Mouse (Mus musculus): ENCODE measurements around the gene Comtd1. TPM values are rescaled to one million over a fixed set of nuclear protein-coding genes. Genes with fewer than 3 reads are reported as not detected.

The Comtd1 gene
- polyA plus RNA-seq, 1 experiment from 2014 or later: 15.5 TPM

GRCm38 (mm10) chr14:21824938-21825337, 23.8 kb downstream of the Comtd1 start, which contains the start of gene Vdac2:
Gene Vdac2, plus strand, starts transcription at chr14:21825238.
- Histone ChIP-seq H3K36me3 (replicated peaks; ENCODE audit: control insufficient read depth, insufficient read depth, low read depth, low read length) (no peaks in the 10 kb centered on the region), H3K4me3 (ENCODE audit: low read depth, low read length) (no peak within 1 kb of the TSS), H3K27me3 (ENCODE audit: control insufficient read depth, insufficient read depth, low read length) (no peaks in the 10 kb centered on the region), H3K9me3 (replicated peaks; ENCODE audit: control insufficient read depth, low read length) (no peaks in the 10 kb centered on the region), H3K27ac (replicated peaks; ENCODE audit: low read depth, low read length) (no peak within 1 kb of the TSS), H3K4me2 (ENCODE audit: low read depth, low read length) (no peak within 1 kb of the TSS), H3K9ac (replicated peaks; ENCODE audit: low read length) (no peak within 1 kb of the TSS), H3K4me1 (ENCODE audit: control insufficient read depth, insufficient read depth, low read length) (no peaks in the 10 kb centered on the region)
- DNase-seq (ENCODE audit: low spot score) (no peak), ATAC-seq (replicated peaks; ENCODE audit: insufficient number of reproducible peaks, low FRiP score, low TSS enrichment, low read depth) (no peak)
- WGBS: 92% methylated on average over 2 of the region's 2 CpGs

- Histone ChIP-seq H3K4me3 (ENCODE audit: low read depth, low read length) (no peak overlapping the region), H3K4me2 (ENCODE audit: low read depth, low read length) (no peak overlapping the region), H3K27ac (replicated peaks; ENCODE audit: low read depth, low read length) (no peak overlapping the region), H3K27me3 (ENCODE audit: control insufficient read depth, insufficient read depth, low read length) (no peaks in the 10 kb centered on the region), H3K36me3 (replicated peaks; ENCODE audit: control insufficient read depth, insufficient read depth, low read depth, low read length) (no peaks in the 10 kb centered on the region), H3K9ac (replicated peaks; ENCODE audit: low read length) (no peak overlapping the region), H3K9me3 (replicated peaks; ENCODE audit: control insufficient read depth, low read length) (no peaks in the 10 kb centered on the region), H3K4me1 (ENCODE audit: control insufficient read depth, insufficient read depth, low read length) (no peaks in the 10 kb centered on the region)
- WGBS: 76% methylated on average over 7 of the region's 7 CpGs
- DNase-seq (ENCODE audit: low spot score): no peak
- no peak for ATAC-seq (replicated peaks; ENCODE audit: insufficient number of reproducible peaks, low FRiP score, low TSS enrichment, low read depth)
These were observed 24.9 kb downstream of the Comtd1 start for GRCm38 (mm10) chr14:21823897-21824296.

- no peaks in the 10 kb centered on the region for H3K4me1 ChIP-seq (ENCODE audit: control insufficient read depth, insufficient read depth, low read length)
- no peaks in the 10 kb centered on the region for H3K27me3 ChIP-seq (ENCODE audit: control insufficient read depth, insufficient read depth, low read length)
- no peak overlapping the region for H3K4me3 ChIP-seq (ENCODE audit: low read depth, low read length)
- H3K9ac ChIP-seq (replicated peaks; ENCODE audit: low read length): no peak overlapping the region
- H3K36me3 ChIP-seq (replicated peaks; ENCODE audit: control insufficient read depth, insufficient read depth, low read depth, low read length): no peaks in the 10 kb centered on the region
- ATAC-seq (replicated peaks; ENCODE audit: insufficient number of reproducible peaks, low FRiP score, low TSS enrichment, low read depth) (no peak), DNase-seq (ENCODE audit: low spot score) (no peak)
- no peak overlapping the region for H3K27ac ChIP-seq (replicated peaks; ENCODE audit: low read depth, low read length)
- H3K4me2 ChIP-seq (ENCODE audit: low read depth, low read length): no peak overlapping the region
- no peaks in the 10 kb centered on the region for H3K9me3 ChIP-seq (replicated peaks; ENCODE audit: control insufficient read depth, low read length)
- WGBS: 56% methylated on average over 7 of the region's 7 CpGs
These were observed 25.9 kb downstream of the Comtd1 start for GRCm38 (mm10) chr14:21822795-21823374.

- H3K4me2 ChIP-seq (ENCODE audit: low read depth, low read length): no peak overlapping the region
- no peaks in the 10 kb centered on the region for H3K27me3 ChIP-seq (ENCODE audit: control insufficient read depth, insufficient read depth, low read length)
- H3K9ac ChIP-seq (replicated peaks; ENCODE audit: low read length): no peak overlapping the region
- 68% methylated on average over 7 of the region's 7 CpGs for WGBS
- H3K9me3 ChIP-seq (replicated peaks; ENCODE audit: control insufficient read depth, low read length): no peaks in the 10 kb centered on the region
- DNase-seq (ENCODE audit: low spot score) (no peak), ATAC-seq (replicated peaks; ENCODE audit: insufficient number of reproducible peaks, low FRiP score, low TSS enrichment, low read depth) (no peak)
- no peak overlapping the region for H3K27ac ChIP-seq (replicated peaks; ENCODE audit: low read depth, low read length)
- H3K4me3 ChIP-seq (ENCODE audit: low read depth, low read length): no peak overlapping the region
- no peaks in the 10 kb centered on the region for H3K36me3 ChIP-seq (replicated peaks; ENCODE audit: control insufficient read depth, insufficient read depth, low read depth, low read length)
- H3K4me1 ChIP-seq (ENCODE audit: control insufficient read depth, insufficient read depth, low read length): no peaks in the 10 kb centered on the region
These were observed 26.5 kb downstream of the Comtd1 start for GRCm38 (mm10) chr14:21822307-21822706.

GRCm38 (mm10) chr14:21820880-21821505, 27.8 kb downstream of the Comtd1 start:
- Histone ChIP-seq H3K36me3 (replicated peaks; ENCODE audit: control insufficient read depth, insufficient read depth, low read depth, low read length) (no peaks in the 10 kb centered on the region), H3K27me3 (ENCODE audit: control insufficient read depth, insufficient read depth, low read length) (no peaks in the 10 kb centered on the region), H3K9ac (replicated peaks; ENCODE audit: low read length) (no peak overlapping the region), H3K4me3 (ENCODE audit: low read depth, low read length) (no peak overlapping the region), H3K4me1 (ENCODE audit: control insufficient read depth, insufficient read depth, low read length) (no peaks in the 10 kb centered on the region), H3K27ac (replicated peaks; ENCODE audit: low read depth, low read length) (no peak overlapping the region), H3K4me2 (ENCODE audit: low read depth, low read length) (no peak overlapping the region), H3K9me3 (replicated peaks; ENCODE audit: control insufficient read depth, low read length) (no peaks in the 10 kb centered on the region)
- no peak for DNase-seq (ENCODE audit: low spot score)
- ATAC-seq (replicated peaks; ENCODE audit: insufficient number of reproducible peaks, low FRiP score, low TSS enrichment, low read depth): no peak
- 96% methylated on average over 4 of the region's 4 CpGs for WGBS

GRCm38 (mm10) chr14:21817453-21817852, 31.3 kb downstream of the Comtd1 start:
- no peak overlapping the region for H3K27ac ChIP-seq (replicated peaks; ENCODE audit: low read depth, low read length)
- no peak for ATAC-seq (replicated peaks; ENCODE audit: insufficient number of reproducible peaks, low FRiP score, low TSS enrichment, low read depth)
- no peaks in the 10 kb centered on the region for H3K27me3 ChIP-seq (ENCODE audit: control insufficient read depth, insufficient read depth, low read length)
- no peaks in the 10 kb centered on the region for H3K36me3 ChIP-seq (replicated peaks; ENCODE audit: control insufficient read depth, insufficient read depth, low read depth, low read length)
- WGBS: 37% methylated on average over 4 of the region's 4 CpGs
- H3K9me3 ChIP-seq (replicated peaks; ENCODE audit: control insufficient read depth, low read length): no peaks in the 10 kb centered on the region
- no peak for DNase-seq (ENCODE audit: low spot score)
- H3K4me1 ChIP-seq (ENCODE audit: control insufficient read depth, insufficient read depth, low read length): no peaks in the 10 kb centered on the region
- no peak overlapping the region for H3K4me3 ChIP-seq (ENCODE audit: low read depth, low read length)
- no peak overlapping the region for H3K4me2 ChIP-seq (ENCODE audit: low read depth, low read length)
- H3K9ac ChIP-seq (replicated peaks; ENCODE audit: low read length): no peak overlapping the region

GRCm38 (mm10) chr14:21816255-21816654, 32.5 kb downstream of the Comtd1 start:
- Histone ChIP-seq H3K4me3 (ENCODE audit: low read depth, low read length) (no peak overlapping the region), H3K4me1 (ENCODE audit: control insufficient read depth, insufficient read depth, low read length) (no peaks in the 10 kb centered on the region), H3K36me3 (replicated peaks; ENCODE audit: control insufficient read depth, insufficient read depth, low read depth, low read length) (no peaks in the 10 kb centered on the region), H3K27me3 (ENCODE audit: control insufficient read depth, insufficient read depth, low read length) (no peaks in the 10 kb centered on the region), H3K9me3 (replicated peaks; ENCODE audit: control insufficient read depth, low read length) (no peaks in the 10 kb centered on the region), H3K27ac (replicated peaks; ENCODE audit: low read depth, low read length) (no peak overlapping the region), H3K9ac (replicated peaks; ENCODE audit: low read length) (no peak overlapping the region), H3K4me2 (ENCODE audit: low read depth, low read length) (no peak overlapping the region)
- DNase-seq (ENCODE audit: low spot score) (no peak), ATAC-seq (replicated peaks; ENCODE audit: insufficient number of reproducible peaks, low FRiP score, low TSS enrichment, low read depth) (no peak)
- 58% methylated on average over 3 of the region's 3 CpGs for WGBS

- Histone ChIP-seq H3K27me3 (ENCODE audit: control insufficient read depth, insufficient read depth, low read length) (no peaks in the 10 kb centered on the region), H3K27ac (replicated peaks; ENCODE audit: low read depth, low read length) (no peak overlapping the region), H3K36me3 (replicated peaks; ENCODE audit: control insufficient read depth, insufficient read depth, low read depth, low read length) (no peaks in the 10 kb centered on the region), H3K4me2 (ENCODE audit: low read depth, low read length) (no peak overlapping the region), H3K4me1 (ENCODE audit: control insufficient read depth, insufficient read depth, low read length) (no peaks in the 10 kb centered on the region), H3K4me3 (ENCODE audit: low read depth, low read length) (no peak overlapping the region), H3K9ac (replicated peaks; ENCODE audit: low read length) (no peak overlapping the region), H3K9me3 (replicated peaks; ENCODE audit: control insufficient read depth, low read length) (no peaks in the 10 kb centered on the region)
- WGBS: 90% methylated on average over 4 of the region's 4 CpGs
- ATAC-seq (replicated peaks; ENCODE audit: insufficient number of reproducible peaks, low FRiP score, low TSS enrichment, low read depth) (no peak), DNase-seq (ENCODE audit: low spot score) (no peak)
These were observed 34.2 kb downstream of the Comtd1 start for GRCm38 (mm10) chr14:21814606-21815005.
